Mouse (Mus musculus) lung, embryonic 14.5 days (tissue): ENCODE results near the gene Phf14. TPM values are rescaled to one million over a fixed set of nuclear protein-coding genes. Genes with fewer than 3 reads are reported as not detected.
A peak's percentile ranks its signal among the peaks of the same experiment; 100 is the strongest.

Experiments used
- ATAC-seq: fragments of 200-750 bp; cut with Nextera tagmentation; 2 replicates; pipeline ENCODE4 v1.8.0; 2017; ENCODE audit warnings: mild to moderate bottlenecking, moderate TSS enrichment, moderate library complexity; ENCODE audit not compliant: insufficient read depth
- DNase-seq: peaks from one replicate; pipeline ENCODE4 v3.0.0-alpha.2; 2015
- H3K27ac ChIP-seq: fragments of 300-500 bp; sonication (generic); 2 replicates; pipeline ENCODE4 v1.5.1; 2014; ENCODE audit warnings: low read depth, mild to moderate bottlenecking, moderate library complexity
- H3K27me3 ChIP-seq: fragments of 300-500 bp; sonication (generic); 2 replicates; pipeline ENCODE4 v1.6.1; 2014; ENCODE audit warnings: low read length, control low read depth; ENCODE audit not compliant: insufficient read depth
- H3K36me3 ChIP-seq: fragments of 300-500 bp; sonication (generic); 2 replicates; pipeline ENCODE4 v1.6.1; 2014; ENCODE audit warnings: control low read depth; ENCODE audit not compliant: insufficient read depth
- H3K4me1 ChIP-seq: fragments of 300-500 bp; sonication (generic); 2 replicates; pipeline ENCODE4 v1.6.1; 2014; ENCODE audit warnings: antibody characterized with exemption, control low read depth; ENCODE audit not compliant: insufficient read depth
- H3K4me2 ChIP-seq: fragments of 300-500 bp; sonication (generic); 2 replicates; pipeline ENCODE4 v1.6.1; 2014; ENCODE audit warnings: mild to moderate bottlenecking
- H3K4me3 ChIP-seq: fragments of 300-500 bp; sonication (generic); 2 replicates; pipeline ENCODE4 v1.5.1; 2014; ENCODE audit warnings: low read depth, low read length
- H3K9ac ChIP-seq: fragments of 300-500 bp; sonication (generic); 2 replicates; pipeline ENCODE4 v1.6.1; 2014
- H3K9me3 ChIP-seq: fragments of 300-500 bp; sonication (generic); 2 replicates; pipeline ENCODE4 v1.6.1; 2016; ENCODE audit warnings: low read depth, low read length, control low read depth
- CTCF ChIP-seq: IDR thresholded peaks from 2 replicates; pipeline ENCODE4 v1.5.1; 2016; ENCODE audit warnings: antibody characterized with exemption, low read depth
- WGBS: fragments of 180-500 bp; shearing (Covaris S2); extraction: QIAGEN DNeasy Blood & Tissue Kit; methylation state at CpG from one replicate; pipeline ENCODE4 v1.1.7; 2014; 5-methylcytosine and 5-hydroxymethylcytosine counted together
- polyA plus RNA-seq: library from polyadenylated mRNA; unstranded; fragments of >200 nt; fragmentation: Nextera tagmentation; extraction: Ambion mirVana; gene quantifications from 2 replicates; pipeline ENCODE4 v1.2.1, GENCODE M21; 2014

Gene Phf14
- polyA plus RNA-seq, 1 experiment from 2014 or later, result 71.6 TPM

- no peaks in the 10 kb centered on the region for H3K27me3 ChIP-seq
- 60% methylated on average over 8 of the region's 8 CpGs for WGBS
- no peak for TF ChIP-seq CTCF
- H3K4me2 ChIP-seq, result no peak overlapping the region
- ATAC-seq (no peak), DNase-seq (peak; percentile 71)
- H3K9ac ChIP-seq, result no peak overlapping the region
- H3K27ac ChIP-seq, result no peak overlapping the region
- no peaks in the 10 kb centered on the region for H3K9me3 ChIP-seq
- H3K36me3 ChIP-seq, result peaks cover 11% of the 10 kb centered on the region; the same call in 1 of the 2 replicates
- no peaks in the 10 kb centered on the region for H3K4me1 ChIP-seq
- H3K4me3 ChIP-seq, result no peak overlapping the region
Observed at GRCm38 (mm10) chr6:12077880-12078618, 170.4 kb downstream of the Phf14 start.

GRCm38 (mm10) chr6:12079260-12079659 is 171.7 kb downstream of the Phf14 start:
- Histone ChIP-seq H3K4me2 (no peak overlapping the region), H3K4me3 (no peak overlapping the region), H3K9ac (no peak overlapping the region), H3K27me3 (no peaks in the 10 kb centered on the region), H3K9me3 (no peaks in the 10 kb centered on the region), H3K36me3 (peaks cover 11% of the 10 kb centered on the region; the same call in 1 of the 2 replicates), H3K4me1 (no peaks in the 10 kb centered on the region), H3K27ac (no peak overlapping the region)
- no peak for DNase-seq
- no peak for TF ChIP-seq CTCF
- WGBS, result 89% methylated on average over 4 of the region's 4 CpGs
- ATAC-seq, result no peak

- H3K9ac ChIP-seq, result no peak overlapping the region
- H3K27me3 ChIP-seq, result no peaks in the 10 kb centered on the region
- ATAC-seq, result no peak
- no peaks in the 10 kb centered on the region for H3K4me1 ChIP-seq
- DNase-seq, result no peak
- no peaks in the 10 kb centered on the region for H3K9me3 ChIP-seq
- no peak for TF ChIP-seq CTCF
- H3K27ac ChIP-seq, result no peak overlapping the region
- 65% methylated on average over 5 of the region's 5 CpGs for WGBS
- H3K4me2 ChIP-seq, result no peak overlapping the region
- H3K36me3 ChIP-seq, result peaks cover 11% of the 10 kb centered on the region; the same call in 1 of the 2 replicates
- no peak overlapping the region for H3K4me3 ChIP-seq
Observed at GRCm38 (mm10) chr6:12080423-12080822, 172.8 kb downstream of the Phf14 start.

- Histone ChIP-seq H3K4me3 (no peak overlapping the region), H3K27ac (peak overlapping the region; percentile 86; the same call in 1 of the 2 replicates), H3K4me2 (no peak overlapping the region), H3K27me3 (no peaks in the 10 kb centered on the region), H3K4me1 (no peaks in the 10 kb centered on the region), H3K36me3 (peaks cover 11% of the 10 kb centered on the region; the same call in 1 of the 2 replicates), H3K9me3 (no peaks in the 10 kb centered on the region), H3K9ac (no peak overlapping the region)
- no peak for TF ChIP-seq CTCF
- ATAC-seq (no peak), DNase-seq (no peak)
- WGBS, result 66% methylated on average over 2 of the region's 2 CpGs
Observed at GRCm38 (mm10) chr6:12081722-12082121, 174.1 kb downstream of the Phf14 start.

GRCm38 (mm10) chr6:12082125-12082524 is 174.5 kb downstream of the Phf14 start:
- no peak for TF ChIP-seq CTCF
- 58% methylated on average over 2 of the region's 2 CpGs for WGBS
- no peak overlapping the region for H3K4me3 ChIP-seq
- H3K4me2 ChIP-seq, result no peak overlapping the region
- no peak overlapping the region for H3K9ac ChIP-seq
- no peaks in the 10 kb centered on the region for H3K4me1 ChIP-seq
- peaks cover 11% of the 10 kb centered on the region; the same call in 1 of the 2 replicates for H3K36me3 ChIP-seq
- H3K27me3 ChIP-seq, result no peaks in the 10 kb centered on the region
- H3K27ac ChIP-seq, result peak overlapping the region; percentile 86; the same call in 1 of the 2 replicates
- DNase-seq, result peak; percentile 37
- H3K9me3 ChIP-seq, result no peaks in the 10 kb centered on the region
- ATAC-seq, result peak; percentile 52

GRCm38 (mm10) chr6:12082531-12083216 is 175.1 kb downstream of the Phf14 start:
- peak; percentile 81 for ATAC-seq
- H3K4me1 ChIP-seq, result no peaks in the 10 kb centered on the region
- DNase-seq, result peak; percentile 82
- H3K4me3 ChIP-seq, result no peak overlapping the region
- H3K27ac ChIP-seq, result peak overlapping the region; percentile 86; the same call in 1 of the 2 replicates
- 44% methylated on average over 6 of the region's 6 CpGs for WGBS
- no peaks in the 10 kb centered on the region for H3K27me3 ChIP-seq
- peaks cover 11% of the 10 kb centered on the region; the same call in 1 of the 2 replicates for H3K36me3 ChIP-seq
- no peak overlapping the region for H3K9ac ChIP-seq
- no peak for TF ChIP-seq CTCF
- no peak overlapping the region for H3K4me2 ChIP-seq
- no peaks in the 10 kb centered on the region for H3K9me3 ChIP-seq

- ATAC-seq (no peak), DNase-seq (no peak)
- H3K9ac ChIP-seq, result no peak overlapping the region
- H3K4me1 ChIP-seq, result no peaks in the 10 kb centered on the region
- peaks cover 11% of the 10 kb centered on the region; the same call in 1 of the 2 replicates for H3K36me3 ChIP-seq
- H3K4me3 ChIP-seq, result no peak overlapping the region
- WGBS, result 70% methylated on average over 5 of the region's 5 CpGs
- no peaks in the 10 kb centered on the region for H3K9me3 ChIP-seq
- TF ChIP-seq CTCF, result no peak
- H3K27ac ChIP-seq, result no peak overlapping the region
- H3K4me2 ChIP-seq, result no peak overlapping the region
- no peaks in the 10 kb centered on the region for H3K27me3 ChIP-seq
Observed at GRCm38 (mm10) chr6:12084721-12085120, 177.1 kb downstream of the Phf14 start.
